Mouse (Mus musculus) intestine, embryonic 16.5 days (tissue): Measurements from ENCODE around the gene Kctd4. TPM values are rescaled to one million over a fixed set of nuclear protein-coding genes. Genes with fewer than 3 reads are reported as not detected.

Experiments
- ATAC-seq: fragments of 200-750 bp; cut with Nextera tagmentation; 2 replicates; pipeline ENCODE4 v1.8.0; 2017; ENCODE audit warnings: moderate TSS enrichment, moderate library complexity
- H3K27ac ChIP-seq: fragments of 300-500 bp; sonication (generic); 2 replicates; pipeline ENCODE4 v1.5.1; 2014; ENCODE audit warnings: mild to moderate bottlenecking, low read length
- H3K27me3 ChIP-seq: fragments of 300-500 bp; sonication (generic); replicated peaks from 2 replicates; pipeline ENCODE4 v1.6.1; 2014; ENCODE audit warnings: low read length, control low read depth, mixed read lengths; ENCODE audit not compliant: control insufficient read depth, insufficient read depth
- H3K36me3 ChIP-seq: fragments of 300-500 bp; sonication (generic); 2 replicates; pipeline ENCODE4 v1.6.1; 2014; ENCODE audit warnings: low read length, control low read depth; ENCODE audit not compliant: control insufficient read depth, insufficient read depth
- H3K4me1 ChIP-seq: fragments of 300-500 bp; sonication (generic); 2 replicates; pipeline ENCODE4 v1.6.1; 2014; ENCODE audit warnings: low read length, control low read depth, mixed read lengths; ENCODE audit not compliant: control insufficient read depth, insufficient read depth
- H3K4me2 ChIP-seq: fragments of 300-500 bp; sonication (generic); 2 replicates; pipeline ENCODE4 v1.6.1; 2014; ENCODE audit warnings: low read depth, low read length, control low read depth
- H3K4me3 ChIP-seq: fragments of 300-500 bp; sonication (generic); 2 replicates; pipeline ENCODE4 v1.5.1; 2014; ENCODE audit warnings: mild to moderate bottlenecking, low read length
- H3K9ac ChIP-seq: fragments of 300-500 bp; sonication (generic); 2 replicates; pipeline ENCODE4 v1.6.1; 2014; ENCODE audit warnings: low read depth, low read length
- H3K9me3 ChIP-seq: fragments of 300-500 bp; sonication (generic); 2 replicates; pipeline ENCODE4 v1.6.1; 2016; ENCODE audit warnings: low read length, control low read depth; ENCODE audit not compliant: control insufficient read depth
- WGBS: fragments of 180-500 bp; shearing (Covaris S2); extraction: QIAGEN DNeasy Blood & Tissue Kit; methylation state at CpG from one replicate; pipeline ENCODE4 v1.1.7; 2014; 5-methylcytosine and 5-hydroxymethylcytosine counted together
- polyA plus RNA-seq: library from polyadenylated mRNA; unstranded; fragments of >200 nt; fragmentation: Nextera tagmentation; extraction: Ambion mirVana; gene quantifications from 2 replicates; pipeline ENCODE4 v1.2.1, GENCODE M21; 2015

Kctd4 gene
- polyA plus RNA-seq, 1 experiment from 2014 or later: 0.42 TPM

DNA sequence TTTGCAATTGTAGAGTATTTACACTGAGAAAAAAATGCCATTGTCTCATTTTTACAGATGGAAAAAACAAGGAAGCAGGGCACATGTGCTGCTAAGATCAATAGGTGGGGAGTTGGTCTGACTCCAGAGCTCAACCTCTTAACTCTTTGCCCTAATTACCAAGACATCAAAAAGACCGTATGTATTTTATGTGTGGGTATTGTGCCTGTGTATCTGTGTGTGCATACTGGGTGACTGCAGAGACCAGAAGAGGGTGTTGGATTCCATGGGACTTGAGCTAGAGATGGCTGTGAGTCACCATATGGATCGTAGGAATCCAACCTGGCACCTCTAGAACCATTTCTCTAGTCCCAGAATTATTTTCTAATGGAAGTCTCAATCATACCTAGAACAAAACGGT, 12.4 kb upstream of the Kctd4 start:
- WGBS: 92% methylated on average over 3 of the region's 3 CpGs
- H3K4me3 ChIP-seq: no peak overlapping the region
- no peaks in the 10 kb centered on the region for H3K9me3 ChIP-seq
- no peaks in the 10 kb centered on the region for H3K4me1 ChIP-seq
- ATAC-seq: no peak
- H3K4me2 ChIP-seq: no peak overlapping the region
- no peak overlapping the region for H3K9ac ChIP-seq
- H3K27ac ChIP-seq: no peak overlapping the region
- H3K27me3 ChIP-seq: no peaks in the 10 kb centered on the region
- H3K36me3 ChIP-seq: no peaks in the 10 kb centered on the region

- 56% methylated on average over 3 of the region's 3 CpGs for WGBS
- no peak for ATAC-seq
- H3K36me3 ChIP-seq: no peaks in the 10 kb centered on the region
These were observed 7.1 kb upstream of the Kctd4 start for GRCm38 (mm10) chr14:75947674-75948073.

DNA sequence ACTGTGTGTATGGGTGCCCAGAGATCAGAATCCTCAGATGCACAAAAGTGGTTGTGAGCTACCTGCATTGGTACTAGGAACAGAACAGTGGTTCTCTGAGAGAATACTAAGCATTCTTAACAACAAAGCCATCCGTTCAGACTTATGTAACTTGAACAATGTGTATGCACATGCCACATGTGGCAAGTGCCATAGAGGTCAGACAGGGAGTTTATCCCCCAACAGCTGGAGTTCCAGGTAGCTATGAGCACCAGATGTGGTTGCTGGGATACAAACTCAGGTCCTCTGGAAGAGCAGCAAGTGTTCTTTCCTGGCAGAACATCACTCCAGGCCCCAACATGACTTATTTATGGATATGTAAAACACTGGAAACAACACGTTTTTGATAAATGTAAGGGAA, 1.8 kb upstream of the Kctd4 start:
- Histone ChIP-seq H3K9me3 (no peaks in the 10 kb centered on the region), H3K4me1 (no peaks in the 10 kb centered on the region), H3K27ac (no peak overlapping the region), H3K9ac (no peak overlapping the region), H3K36me3 (no peaks in the 10 kb centered on the region), H3K4me3 (no peak overlapping the region), H3K4me2 (no peak overlapping the region), H3K27me3 (no peaks in the 10 kb centered on the region)
- ATAC-seq: no peak
- WGBS: 54% methylated on average over 2 of the region's 2 CpGs

More at GRCm38 (mm10) chr14:75947674-75948073, 7.1 kb upstream of the Kctd4 start:
- Histone ChIP-seq H3K27ac (no peak overlapping the region), H3K27me3 (no peaks in the 10 kb centered on the region), H3K9ac (no peak overlapping the region), H3K4me1 (no peaks in the 10 kb centered on the region), H3K4me3 (no peak overlapping the region), H3K9me3 (no peaks in the 10 kb centered on the region), H3K4me2 (no peak overlapping the region)

DNA sequence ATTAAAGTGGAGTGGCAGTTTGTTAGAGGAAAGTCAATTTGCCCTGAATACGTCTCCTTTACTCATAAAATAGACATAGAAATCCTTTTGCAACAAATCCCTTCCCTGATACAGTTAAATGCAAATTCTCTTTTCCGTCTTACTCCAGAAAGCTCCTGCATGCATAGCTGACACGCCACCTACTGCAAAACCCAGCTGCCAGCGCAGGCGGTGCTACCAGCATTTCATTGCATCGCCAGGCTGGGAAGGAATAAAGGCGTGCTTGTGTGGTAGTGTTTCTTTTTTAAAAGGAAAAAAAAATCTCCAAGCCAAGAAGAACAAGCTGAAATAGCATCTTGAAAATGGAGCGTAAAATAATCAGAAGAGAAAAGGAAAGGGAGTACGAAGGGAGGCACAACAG, 7.4 kb downstream of the Kctd4 start:
- Histone ChIP-seq H3K9ac (no peak overlapping the region), H3K4me2 (no peak overlapping the region), H3K27me3 (no peaks in the 10 kb centered on the region), H3K4me1 (no peaks in the 10 kb centered on the region), H3K36me3 (no peaks in the 10 kb centered on the region), H3K9me3 (no peaks in the 10 kb centered on the region), H3K27ac (no peak overlapping the region), H3K4me3 (no peak overlapping the region)
- no peak for ATAC-seq
- 84% methylated on average over 9 of the region's 9 CpGs for WGBS

DNA sequence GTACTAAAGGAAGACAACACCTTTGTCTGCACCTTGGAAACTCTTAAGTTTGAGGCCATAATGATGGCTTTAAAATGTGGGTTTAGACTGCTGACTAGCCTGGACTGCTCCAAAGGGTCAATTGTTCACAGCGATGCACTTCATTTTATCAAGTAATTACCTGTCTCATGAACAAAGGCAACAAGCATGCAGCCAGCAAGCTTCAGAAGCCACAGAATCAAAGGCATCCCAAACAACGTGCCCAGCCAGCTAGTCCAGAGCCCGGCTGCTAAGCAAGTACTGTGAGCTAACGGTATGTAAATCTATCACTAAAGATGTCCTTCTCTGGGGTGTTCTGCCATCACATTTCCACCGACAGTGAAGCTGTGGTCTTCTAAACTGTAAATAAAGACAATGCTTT, 8.4 kb downstream of the Kctd4 start:
- Histone ChIP-seq H3K4me1 (no peaks in the 10 kb centered on the region), H3K9me3 (no peaks in the 10 kb centered on the region), H3K27me3 (no peaks in the 10 kb centered on the region), H3K4me2 (no peak overlapping the region), H3K4me3 (no peak overlapping the region), H3K36me3 (no peaks in the 10 kb centered on the region), H3K27ac (no peak overlapping the region), H3K9ac (no peak overlapping the region)
- WGBS: 60% methylated on average over 5 of the region's 5 CpGs
- no peak for ATAC-seq

DNA sequence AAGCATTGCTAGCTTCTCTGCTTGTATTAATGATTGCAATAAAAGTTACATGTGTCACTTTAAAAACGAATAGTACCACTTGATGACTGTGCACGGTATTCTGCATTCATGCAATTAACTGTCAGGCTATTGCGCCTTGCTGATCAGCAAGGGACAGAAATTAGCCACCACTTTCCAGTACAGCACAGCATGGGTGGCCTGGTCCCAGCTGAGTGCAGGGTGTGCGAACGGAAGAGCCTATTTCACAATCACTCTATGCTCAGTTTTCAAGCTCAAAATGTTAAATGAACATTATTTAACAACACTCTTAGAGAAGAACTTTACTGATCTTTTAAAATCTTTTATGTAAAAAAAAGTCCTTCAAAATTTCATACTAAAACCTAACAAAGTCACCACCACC, 9.2 kb downstream of the Kctd4 start:
- Histone ChIP-seq H3K4me3 (no peak overlapping the region), H3K4me1 (no peaks in the 10 kb centered on the region), H3K9ac (no peak overlapping the region), H3K36me3 (no peaks in the 10 kb centered on the region), H3K27ac (no peak overlapping the region), H3K27me3 (no peaks in the 10 kb centered on the region), H3K9me3 (no peaks in the 10 kb centered on the region), H3K4me2 (no peak overlapping the region)
- 65% methylated on average over 5 of the region's 5 CpGs for WGBS
- no peak for ATAC-seq

- Histone ChIP-seq H3K9me3 (no peaks in the 10 kb centered on the region), H3K4me1 (no peaks in the 10 kb centered on the region), H3K4me3 (no peak overlapping the region), H3K27ac (no peak overlapping the region), H3K9ac (no peak overlapping the region), H3K4me2 (no peak overlapping the region), H3K36me3 (no peaks in the 10 kb centered on the region), H3K27me3 (no peaks in the 10 kb centered on the region)
- WGBS: 85% methylated on average over 1 of the region's 1 CpGs
- ATAC-seq: no peak
These were observed 9.6 kb downstream of the Kctd4 start for GRCm38 (mm10) chr14:75964433-75964832.

- H3K9me3 ChIP-seq: no peaks in the 10 kb centered on the region
- H3K27ac ChIP-seq: no peak overlapping the region
- H3K4me1 ChIP-seq: no peaks in the 10 kb centered on the region
- H3K4me2 ChIP-seq: no peak overlapping the region
- H3K36me3 ChIP-seq: no peaks in the 10 kb centered on the region
- no peak for ATAC-seq
- H3K9ac ChIP-seq: no peak overlapping the region
- no peaks in the 10 kb centered on the region for H3K27me3 ChIP-seq
- 59% methylated on average over 5 of the region's 5 CpGs for WGBS
- no peak overlapping the region for H3K4me3 ChIP-seq
These were observed 12.5 kb downstream of the Kctd4 start for GRCm38 (mm10) chr14:75967291-75967690.

DNA sequence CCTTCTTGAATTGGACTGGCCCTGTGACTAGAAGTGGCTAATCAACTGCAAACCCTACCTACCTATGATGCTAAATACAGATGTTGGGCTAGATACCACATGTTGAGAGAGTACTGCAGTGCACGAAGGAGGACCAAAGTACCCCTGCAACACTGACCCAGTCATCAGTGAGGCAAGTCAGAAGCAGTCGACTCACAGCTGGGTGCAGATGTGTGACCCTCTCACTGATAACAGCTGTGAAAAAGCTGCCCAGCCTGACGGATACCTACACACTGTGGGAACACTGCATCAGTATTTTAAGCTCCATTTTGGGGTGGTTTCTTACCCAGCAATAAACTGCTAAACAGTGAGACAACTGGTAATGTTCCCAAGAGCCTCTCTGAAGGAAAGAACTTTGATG, 21.3 kb downstream of the Kctd4 start:
- no peak for ATAC-seq
- Histone ChIP-seq H3K4me1 (peaks cover 3% of the 10 kb centered on the region; the same call in 1 of the 2 replicates), H3K4me3 (no peak overlapping the region), H3K36me3 (no peaks in the 10 kb centered on the region), H3K4me2 (no peak overlapping the region), H3K9me3 (no peaks in the 10 kb centered on the region), H3K27me3 (no peaks in the 10 kb centered on the region), H3K9ac (no peak overlapping the region), H3K27ac (no peak overlapping the region)
- WGBS: 61% methylated on average over 3 of the region's 3 CpGs

DNA sequence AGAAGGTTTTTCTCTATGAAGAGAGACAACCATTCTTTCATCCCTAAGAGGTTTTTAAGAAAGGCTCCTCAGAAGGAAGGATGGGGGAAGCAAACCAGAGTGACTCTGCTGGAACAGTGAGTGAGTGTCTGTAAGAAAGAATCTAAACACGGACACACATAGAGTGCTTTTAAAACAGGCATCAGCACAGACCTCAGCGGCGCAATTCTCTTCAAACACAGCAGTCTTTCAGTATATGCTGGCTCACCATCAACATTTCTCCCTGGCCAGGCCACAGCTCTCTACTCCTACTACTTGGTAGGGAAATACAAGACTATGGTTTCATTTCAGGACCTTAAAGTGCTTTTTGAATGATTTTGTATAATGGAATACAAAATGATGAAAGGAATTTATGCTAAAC, 26.4 kb downstream of the Kctd4 start:
- WGBS: 85% methylated on average over 3 of the region's 3 CpGs
- H3K27me3 ChIP-seq: no peaks in the 10 kb centered on the region

More for the DNA sequence above, 26.4 kb downstream of the Kctd4 start:
- ATAC-seq: no peak
- no peak overlapping the region for H3K27ac ChIP-seq
- H3K4me3 ChIP-seq: no peak overlapping the region
- H3K4me1 ChIP-seq: no peaks in the 10 kb centered on the region
- no peaks in the 10 kb centered on the region for H3K9me3 ChIP-seq
- H3K9ac ChIP-seq: no peak overlapping the region
- no peaks in the 10 kb centered on the region for H3K36me3 ChIP-seq
- no peak overlapping the region for H3K4me2 ChIP-seq
